Mouse (Mus musculus) fat pad, adult 2 months (tissue): ENCODE measurements around the gene Mapkap1.

ENCODE experiments used
- DNase-seq: peaks from one replicate; pipeline ENCODE4 v3.0.0-alpha.2; 2011; ENCODE audit warnings: low read depth, low spot score; ENCODE audit errors: extremely low read depth

Gene Mapkap1

DNA sequence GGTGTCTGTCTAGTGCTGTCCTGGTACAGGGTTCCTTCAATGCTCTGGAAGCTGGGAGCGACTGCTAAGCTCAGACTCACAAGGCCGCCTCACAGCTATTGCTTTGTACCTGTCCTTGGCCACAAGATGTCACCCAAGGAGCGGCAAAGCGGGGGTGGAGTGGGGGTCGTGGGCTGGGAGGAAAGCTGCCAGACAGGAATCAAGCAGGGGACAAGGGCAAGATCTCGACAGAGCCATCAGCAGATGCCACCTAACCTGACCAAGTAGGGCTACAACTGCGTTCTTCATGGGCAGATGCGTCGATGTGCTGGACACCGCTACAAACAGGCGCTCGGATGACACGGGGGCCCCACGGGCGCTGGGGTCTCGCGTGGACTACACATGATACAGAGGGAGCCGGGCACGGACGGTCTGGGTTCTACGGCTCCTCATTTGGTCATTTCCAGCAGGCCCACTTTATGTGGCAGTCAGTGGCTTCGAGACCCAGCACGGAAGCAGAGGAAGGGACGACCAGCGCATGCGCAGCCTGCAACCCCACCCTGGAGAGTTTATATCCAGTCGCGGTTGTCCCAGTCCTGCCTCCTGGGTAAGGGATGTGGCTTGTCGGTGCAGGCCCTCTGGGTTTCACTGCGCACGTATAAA is 264.9 kb downstream of the Mapkap1 start:
- DNase-seq = no peak

DNA sequence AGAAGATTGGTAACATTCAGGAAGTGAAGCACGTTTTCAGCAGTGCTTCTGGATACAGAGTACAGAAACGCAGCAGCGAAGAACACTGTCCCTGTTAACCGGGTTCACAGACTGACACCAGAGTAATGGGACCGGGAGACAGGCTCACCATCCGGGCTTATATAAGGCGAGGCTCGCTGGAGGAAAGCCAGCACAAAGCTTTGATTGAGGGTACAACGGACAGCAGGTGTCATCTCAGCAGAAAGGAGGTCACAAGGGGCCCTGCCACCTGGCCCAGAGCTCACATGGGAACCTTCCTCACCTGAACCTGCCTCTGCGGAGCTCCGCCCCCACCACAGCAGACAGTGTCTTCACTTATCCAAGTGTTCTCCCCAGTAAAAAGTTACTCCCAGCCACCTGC is 267.3 kb downstream of the Mapkap1 start:
- no peak for DNase-seq
